Mouse (Mus musculus) gastrocnemius, postnatal 14 days (tissue): Measurements from ENCODE around the gene Focad. TPM values are rescaled to one million over a fixed set of nuclear protein-coding genes. Genes with fewer than 3 reads are reported as not detected.

Experiments used
- DNase-seq: peaks from one replicate; pipeline ENCODE4 v3.0.0; 2021; ENCODE audit warnings: mixed read lengths
- intact Hi-C: fragments of 180-260 bp; cut with DNase I; formaldehyde crosslinking; loops from one replicate; pipeline ENCODE4 v1.15.1; 2025; ENCODE audit warnings: low total_unique reads
- microRNA-seq, 2 experiments: library from miRNA; unstranded; fragments of <30 nt; microRNA quantifications; one replicate each; pipeline ENCODE4 v1.2.0; 2021
- total RNA-seq, 2 experiments: library from RNA; stranded (reverse); gene quantifications; 2 replicates each; pipeline ENCODE4 v1.2.3; 2021

Gene Focad
- total RNA-seq, 2 experiments from 2014 or later = 12.0 to 14.6 TPM

GRCm38 (mm10) chr4:88432412-88433024, 338.1 kb downstream of the Focad start:
- intact Hi-C loops = no loop called here
- no peak for DNase-seq

- intact Hi-C loops = no loop called here
- no peak for DNase-seq
Observed at GRCm38 (mm10) chr4:88436593-88437165, 342.2 kb downstream of the Focad start.

- intact Hi-C loops = no loop called here
- no peak for DNase-seq
Observed at GRCm38 (mm10) chr4:88437166-88437565, 342.7 kb downstream of the Focad start.

- no peak for DNase-seq
- intact Hi-C loops = no loop called here
Observed at GRCm38 (mm10) chr4:88437917-88438316, 343.5 kb downstream of the Focad start.

DNA sequence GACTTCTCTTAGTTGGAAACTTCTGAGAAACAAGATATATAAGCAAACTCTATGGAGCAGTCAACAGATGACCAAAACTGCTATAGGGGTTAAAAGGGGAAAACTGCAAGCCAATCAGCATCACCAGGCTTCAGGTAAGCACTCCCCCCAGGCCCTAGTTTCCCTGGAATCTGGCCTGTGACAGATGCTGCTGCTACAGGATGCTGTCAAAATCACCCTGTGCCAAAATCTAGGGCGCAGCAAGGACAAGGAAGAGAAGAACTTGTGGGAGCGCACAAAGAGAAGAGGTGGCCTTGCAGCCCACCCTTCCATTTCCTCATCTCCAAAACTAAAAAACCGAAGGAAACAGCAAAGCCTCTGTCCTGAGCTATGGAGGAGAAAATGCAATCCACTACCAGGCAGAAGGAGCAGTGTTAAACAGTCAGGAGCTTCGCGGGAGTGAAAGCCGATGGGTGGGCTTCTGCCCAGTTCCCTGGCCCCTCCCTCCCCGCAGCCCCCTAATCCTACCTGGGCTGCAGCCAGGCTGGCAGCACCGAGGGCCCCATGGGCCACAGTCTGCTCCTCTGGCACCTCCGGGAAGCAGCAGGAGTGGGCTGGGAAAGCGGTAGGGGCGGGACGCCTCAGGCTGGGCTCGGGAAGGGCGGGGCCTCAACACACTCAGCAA, 344.0 kb downstream of the Focad start, which contains the start of gene Hacd4:
TSS of gene Hacd4 (minus strand) at position 603 of the 664 bp plus-strand sequence.
- intact Hi-C loops = no loop called here
- DNase-seq = peak; percentile 55

GRCm38 (mm10) chr4:88438990-88439329, 344.5 kb downstream of the Focad start:
- no peak for DNase-seq
- intact Hi-C loops = no loop called here

DNA sequence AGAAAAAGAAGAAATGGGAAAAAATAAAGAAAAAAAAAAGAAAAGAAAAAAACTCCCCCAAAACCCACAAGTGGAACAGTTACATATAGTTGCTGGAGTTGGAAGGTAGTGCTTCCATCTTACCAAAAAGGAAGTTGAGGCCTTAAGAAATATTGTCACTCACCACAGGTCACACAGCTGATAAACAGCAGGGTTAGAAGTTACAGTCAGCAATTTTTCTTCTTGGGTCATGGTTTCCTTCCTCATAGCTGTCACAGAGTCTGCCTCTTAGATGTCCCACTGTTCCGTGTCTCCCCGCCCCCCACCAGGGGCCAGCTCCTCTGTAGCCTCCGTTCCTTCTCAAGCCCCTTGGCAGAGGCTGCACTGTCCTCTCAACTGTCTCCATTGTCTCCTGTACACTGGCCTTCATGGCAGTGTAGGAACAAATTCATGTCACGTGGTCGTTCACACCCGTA, 345.3 kb downstream of the Focad start:
- intact Hi-C loops = no loop called here
- no peak for DNase-seq

- DNase-seq = no peak
- intact Hi-C loops = no loop called here
Observed at GRCm38 (mm10) chr4:88440814-88441213, 346.4 kb downstream of the Focad start.

DNA sequence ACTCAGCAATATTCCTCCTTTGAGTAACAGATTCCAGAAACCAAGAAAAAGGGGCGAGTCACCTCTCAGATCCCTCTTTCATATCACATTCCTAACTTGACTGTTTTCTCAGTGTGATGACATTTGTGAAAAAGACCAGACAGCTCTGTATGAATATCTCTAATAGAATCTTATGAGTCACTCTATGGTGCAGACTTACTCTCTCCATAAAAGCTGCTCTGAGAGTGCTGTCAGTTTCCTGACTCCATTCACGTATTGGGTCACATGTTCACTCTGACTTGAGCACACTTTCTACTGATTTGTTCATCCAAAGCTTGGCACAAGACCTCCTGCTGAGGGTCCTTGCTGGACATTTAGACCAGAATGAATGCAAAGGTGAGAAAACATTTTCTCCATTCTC, 354.5 kb downstream of the Focad start:
- intact Hi-C loops = no loop called here

DNA sequence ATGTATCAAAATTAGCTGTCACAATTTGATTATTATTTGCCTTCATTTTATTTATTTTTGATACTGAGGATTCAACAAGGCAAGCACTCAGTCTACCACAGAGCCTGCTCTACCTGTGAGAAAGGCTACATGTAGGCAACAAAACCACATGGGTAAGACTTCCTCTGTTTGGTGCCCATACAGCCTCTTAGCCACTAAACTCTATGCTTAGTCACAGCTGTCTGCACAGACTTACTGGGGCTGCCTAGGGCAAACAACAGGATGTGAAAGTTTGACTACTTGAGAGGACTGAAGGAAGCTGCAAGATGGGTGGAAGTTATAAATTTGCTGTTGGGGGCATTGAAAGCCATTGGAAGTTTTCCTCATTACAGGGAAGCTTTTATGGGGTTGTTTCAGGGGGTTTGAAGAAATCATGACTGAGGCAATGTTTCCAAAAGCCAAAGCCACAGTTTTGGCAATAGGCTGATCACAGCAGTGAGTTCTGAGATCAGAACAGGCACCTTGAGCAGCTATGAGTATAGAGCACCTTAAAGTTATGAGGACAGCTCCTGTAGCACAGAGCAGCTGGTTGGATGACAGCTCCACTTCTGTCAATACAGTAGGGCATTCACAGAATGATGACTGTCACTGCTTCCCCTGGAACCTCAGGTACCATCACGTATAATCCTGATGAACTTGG, 355.8 kb downstream of the Focad start:
- no peak for DNase-seq
- intact Hi-C loops = no loop called here

More for the DNA sequence above, 354.5 kb downstream of the Focad start:
- no peak for DNase-seq

DNA sequence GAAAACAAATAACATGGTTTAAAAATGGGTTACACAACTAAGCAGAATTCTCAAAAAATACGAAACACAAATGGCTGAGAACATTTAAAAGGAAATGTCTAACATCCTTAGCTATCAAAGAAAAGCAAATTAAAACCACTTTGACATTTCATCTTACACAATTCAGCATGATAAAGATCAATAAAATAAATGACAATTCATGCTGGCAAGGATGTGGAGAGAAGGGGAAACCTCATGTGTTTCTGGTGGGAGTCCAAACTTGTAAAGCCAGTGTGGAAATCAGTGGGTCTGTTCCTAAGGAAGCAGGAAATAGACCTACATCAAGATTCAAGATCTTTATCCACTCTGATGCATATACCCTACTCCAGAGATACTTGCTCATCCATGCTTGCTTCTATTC, 363.7 kb downstream of the Focad start:
- intact Hi-C loops = no loop called here
- no peak for DNase-seq

- intact Hi-C loops = no loop called here
- DNase-seq = no peak
Observed at GRCm38 (mm10) chr4:88458673-88459072, 364.2 kb downstream of the Focad start.

Small RNA genes lying within 50 kb of the gene (microRNA-seq; reads per million reads assigned to microRNA genes)
- 0.50 to 3.5 reads per million in 2 experiments for gene Mir491

Other genes with a start within 250 kb of the Focad start
- gene Mllt3, start 61.3 kb upstream of the Focad start, total RNA-seq = 10 to 100 TPM; 33.5 TPM